Mouse (Mus musculus) duodenum, adult 2 months (tissue): ENCODE data around the gene Nexmif. TPM values are rescaled to one million over a fixed set of nuclear protein-coding genes. Genes with fewer than 3 reads are reported as not detected.

Source experiments
- polyA plus RNA-seq: library from polyadenylated mRNA; depleted of rRNA; stranded (reverse); fragments of >200 nt; gene quantifications from 2 replicates; pipeline ENCODE4 v1.2.3, GENCODE M21; 2012; ENCODE audit warnings: low replicate concordance; rRNA removed

The Nexmif gene
- 0.07 TPM in 1 of 2 replicates, not detected in the other for polyA plus RNA-seq

GRCm38 (mm10) chrX:104200736-104201591 lies at the start of gene Nexmif:
Gene Nexmif (minus strand): TSS chrX:104201185.

Other genes starting within 250 kb of the Nexmif start
- gene Rlim, start 219.9 kb downstream of the Nexmif start, polyA plus RNA-seq, result 0.49 and 0.65 TPM in 2 replicates
- 0.85 and 14.4 TPM in 2 replicates for gene Abcb7, start 212.7 kb upstream of the Nexmif start, polyA plus RNA-seq